Mouse (Mus musculus) spleen, adult 2 months (tissue): ENCODE measurements around the gene Gm17387.

Experiments used
- CTCF ChIP-seq: fragments of 200-500 bp; IDR thresholded peaks from 2 replicates; pipeline ENCODE4 v1.5.1; 2011; ENCODE audit warnings: mild to moderate bottlenecking, inconsistent platforms; ENCODE audit not compliant: insufficient read depth, insufficient read length, insufficient replicate concordance; ENCODE audit errors: extremely low read depth
- POLR2A ChIP-seq: fragments of 200-500 bp; IDR thresholded peaks from 2 replicates; pipeline ENCODE4 v1.6.1; 2011; ENCODE audit warnings: low read depth, low read length, inconsistent platforms

DNA sequence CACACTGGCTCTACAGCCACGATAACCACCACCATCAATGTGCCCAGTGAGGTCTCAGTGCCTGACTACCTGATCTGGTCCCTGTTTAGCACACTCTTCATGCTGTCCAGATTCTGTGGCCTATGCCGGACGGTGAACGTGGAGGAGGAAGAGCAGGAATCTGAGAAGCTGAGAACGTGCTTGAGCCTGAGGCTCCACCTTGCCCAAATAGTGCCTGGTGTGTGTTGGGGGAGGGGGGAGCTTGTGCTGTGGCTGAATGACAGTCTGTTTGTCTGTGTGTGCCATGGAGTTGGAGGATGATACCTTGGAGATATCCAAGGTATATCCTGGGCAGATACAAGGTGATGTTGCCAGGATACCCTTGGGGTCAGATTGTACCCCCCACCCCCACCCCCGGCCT lies 38.7 kb upstream of the Gm17387 start:
- TF ChIP-seq POLR2A (no peak), CTCF (no peak)
